Mouse (Mus musculus) embryonic facial prominence, embryonic 10.5 days (tissue): Measurements from ENCODE around the gene Atp5j. TPM values are rescaled to one million over a fixed set of nuclear protein-coding genes. Genes with fewer than 3 reads are reported as not detected.

ENCODE experiments used
- DNase-seq: peaks from one replicate; pipeline ENCODE4 v3.0.0-alpha.2; 2017; ENCODE audit warnings: low spot score
- H3K27ac ChIP-seq: fragments of 300-500 bp; sonication (generic); replicated peaks from 2 replicates; pipeline ENCODE4 v1.5.1; 2016; ENCODE audit warnings: mild to moderate bottlenecking
- H3K27me3 ChIP-seq: fragments of 300-500 bp; sonication (generic); replicated peaks from 2 replicates; pipeline ENCODE4 v1.6.1; 2016; ENCODE audit warnings: low read depth, mild to moderate bottlenecking; ENCODE audit not compliant: poor library complexity, severe bottlenecking
- H3K36me3 ChIP-seq: fragments of 300-500 bp; sonication (generic); replicated peaks from 2 replicates; pipeline ENCODE4 v1.6.1; 2016; ENCODE audit warnings: mild to moderate bottlenecking, moderate library complexity
- H3K4me1 ChIP-seq: fragments of 300-500 bp; sonication (generic); 2 replicates; pipeline ENCODE4 v1.6.1; 2016
- H3K4me3 ChIP-seq: fragments of 300-500 bp; sonication (generic); 2 replicates; pipeline ENCODE4 v1.5.1; 2016; ENCODE audit warnings: mild to moderate bottlenecking, moderate library complexity
- H3K9me3 ChIP-seq: fragments of 300-500 bp; sonication (generic); 2 replicates; pipeline ENCODE4 v1.6.1; 2016; ENCODE audit warnings: mild to moderate bottlenecking
- whole genome bisulfite sequencing: fragments of 180-500 bp; shearing (Covaris S2); methylation state at CpG from one replicate; pipeline ENCODE4 v1.1.7; 2016; 5-methylcytosine and 5-hydroxymethylcytosine counted together
- polyA plus RNA-seq: library from polyadenylated mRNA; unstranded; fragments of >200 nt; fragmentation: Nextera tagmentation; extraction: Ambion mirVana; gene quantifications from 2 replicates; pipeline ENCODE4 v1.2.1, GENCODE M21; 2016

Atp5j gene
- polyA plus RNA-seq = 805 and 857 TPM in 2 replicates

DNA sequence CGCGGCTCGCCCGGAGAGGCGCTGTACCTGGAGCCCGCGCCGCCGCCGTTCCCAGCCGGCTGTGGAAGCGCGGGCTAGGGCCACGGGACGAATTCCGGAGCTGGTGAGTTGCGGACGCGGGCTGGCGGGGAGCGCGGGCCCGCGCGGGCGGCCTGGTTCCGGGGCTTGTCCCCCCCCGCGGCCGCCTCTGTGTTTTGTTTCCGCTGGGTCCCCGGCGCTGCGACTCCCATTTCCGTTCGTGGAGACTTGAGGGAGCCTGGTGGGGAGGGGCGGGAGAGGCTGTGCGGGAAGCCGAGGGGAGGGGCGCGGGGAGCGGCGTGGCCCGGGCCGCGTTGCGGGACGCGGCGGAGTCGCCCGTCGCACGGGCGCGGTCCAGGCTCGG is at the start of gene Atp5j:
Gene Atp5j (minus strand): TSS at position 185 of the 382 bp plus-strand sequence.
- Histone ChIP-seq H3K36me3 (peaks cover 46% of the 10 kb centered on the region), H3K4me3 (peak within 1 kb of the TSS; percentile 94), H3K27me3 (no peaks in the 10 kb centered on the region), H3K9me3 (no peaks in the 10 kb centered on the region), H3K27ac (peak within 1 kb of the TSS; percentile 99), H3K4me1 (peaks cover 22% of the 10 kb centered on the region)
- DNase-seq = peak; percentile 86
- WGBS = under 1% methylated on average over 57 of the region's 57 CpGs

DNA sequence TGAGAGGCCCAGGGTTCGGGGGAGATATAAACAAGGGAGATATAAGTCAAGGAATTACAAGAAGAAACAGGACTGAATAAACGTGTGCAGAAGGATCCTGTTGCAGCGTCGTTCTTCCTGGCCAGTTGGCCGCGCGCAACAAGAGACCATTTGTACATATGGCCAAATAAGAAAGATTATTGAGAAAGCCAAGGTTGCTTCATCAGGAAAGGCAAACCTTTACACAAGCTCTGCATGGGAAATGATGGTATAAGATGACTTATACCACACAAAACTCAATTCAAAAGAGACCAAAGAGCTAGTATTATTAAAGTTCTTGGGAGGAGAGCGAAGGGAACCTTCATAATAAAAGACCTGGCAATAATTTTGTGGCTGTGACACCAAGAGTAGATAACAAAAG is 49.1 kb upstream of the Atp5j start:
- Histone ChIP-seq H3K4me1 (no peaks in the 10 kb centered on the region), H3K27ac (no peak overlapping the region), H3K27me3 (no peaks in the 10 kb centered on the region), H3K4me3 (no peak overlapping the region), H3K36me3 (no peaks in the 10 kb centered on the region), H3K9me3 (no peaks in the 10 kb centered on the region)
- WGBS = 89% methylated on average over 8 of the region's 8 CpGs
- DNase-seq = no peak

DNA sequence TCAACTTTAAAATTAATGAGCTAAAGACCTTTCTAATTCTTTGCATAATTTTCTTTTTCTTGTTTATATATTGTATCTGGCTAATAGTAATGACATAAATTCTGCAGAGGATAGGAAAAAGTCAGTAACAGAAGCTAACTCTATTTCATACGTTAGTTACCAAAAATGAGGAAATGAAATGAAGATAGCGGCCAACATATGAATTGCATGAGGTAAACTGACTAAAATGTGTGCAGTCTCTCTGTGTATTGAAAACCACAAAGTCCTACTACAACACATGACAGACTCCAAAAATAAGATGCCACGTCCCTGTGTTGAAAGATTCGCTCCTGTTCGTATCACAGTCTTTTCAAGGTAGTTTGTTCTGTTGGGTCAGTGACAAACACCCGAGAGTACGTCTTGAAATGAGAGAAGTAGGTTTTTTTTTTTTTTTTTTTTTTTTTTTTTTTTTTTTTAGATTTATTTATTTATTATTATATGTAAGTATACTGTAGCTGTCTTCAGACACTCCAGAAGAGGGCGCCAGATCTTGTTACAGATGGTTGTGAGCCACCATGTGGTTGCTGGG is 46.4 kb upstream of the Atp5j start:
- DNase-seq = no peak

DNA sequence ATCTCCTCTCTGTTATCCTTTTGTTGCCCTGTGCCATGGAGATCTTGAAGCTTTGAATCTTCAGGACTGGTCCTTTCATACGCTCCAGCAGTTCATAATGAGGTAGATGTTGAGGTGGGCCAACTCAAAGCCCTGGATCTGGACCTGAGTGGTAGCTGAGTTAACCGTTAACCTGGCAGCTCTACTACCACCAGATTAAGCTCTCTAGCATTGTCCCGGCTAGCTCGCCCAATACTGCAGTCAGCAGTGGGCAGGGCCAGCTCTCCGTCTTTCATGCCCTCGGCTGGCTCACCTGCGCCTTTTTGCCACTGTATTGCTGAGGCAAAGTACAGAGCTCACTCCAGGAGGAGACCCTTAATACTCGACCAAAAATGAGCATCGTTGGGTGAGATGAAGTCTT is 45.7 kb upstream of the Atp5j start:
- no peaks in the 10 kb centered on the region for H3K27me3 ChIP-seq
- no peaks in the 10 kb centered on the region for H3K36me3 ChIP-seq
- WGBS = 93% methylated on average over 9 of the region's 9 CpGs
- no peak for DNase-seq
- H3K27ac ChIP-seq = no peak overlapping the region
- no peak overlapping the region for H3K4me3 ChIP-seq
- no peaks in the 10 kb centered on the region for H3K4me1 ChIP-seq
- no peaks in the 10 kb centered on the region for H3K9me3 ChIP-seq

More for the DNA sequence above, 46.4 kb upstream of the Atp5j start:
- Histone ChIP-seq H3K27me3 (no peaks in the 10 kb centered on the region), H3K4me1 (no peaks in the 10 kb centered on the region), H3K9me3 (no peaks in the 10 kb centered on the region), H3K36me3 (no peaks in the 10 kb centered on the region), H3K4me3 (no peak overlapping the region), H3K27ac (no peak overlapping the region)
- 90% methylated on average over 8 of the region's 8 CpGs for whole genome bisulfite sequencing

DNA sequence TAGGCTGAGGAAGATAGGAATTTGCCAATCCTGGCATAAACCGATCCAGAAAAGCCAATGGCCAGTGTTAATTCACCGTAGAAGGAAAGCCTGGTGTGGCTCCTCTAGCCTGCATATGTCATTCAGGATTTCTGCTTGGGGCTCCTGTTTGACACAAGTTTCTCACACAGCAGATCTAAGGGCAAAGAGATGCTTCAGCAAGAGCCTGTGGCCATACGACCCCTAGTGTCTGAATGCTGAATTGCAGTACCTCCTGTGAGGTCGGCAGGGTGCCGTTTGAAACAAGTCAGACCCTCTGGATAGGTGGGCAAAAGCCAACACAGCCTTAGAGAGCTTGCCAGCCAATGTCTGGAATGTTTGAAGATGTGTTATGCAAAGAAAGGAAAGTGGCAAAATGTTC is 43.7 kb upstream of the Atp5j start:
- no peak overlapping the region for H3K4me3 ChIP-seq
- no peak overlapping the region for H3K27ac ChIP-seq
- no peaks in the 10 kb centered on the region for H3K36me3 ChIP-seq
- DNase-seq = peak; percentile 75
- no peaks in the 10 kb centered on the region for H3K9me3 ChIP-seq
- no peaks in the 10 kb centered on the region for H3K4me1 ChIP-seq
- H3K27me3 ChIP-seq = no peaks in the 10 kb centered on the region
- 26% methylated on average over 5 of the region's 5 CpGs for WGBS

DNA sequence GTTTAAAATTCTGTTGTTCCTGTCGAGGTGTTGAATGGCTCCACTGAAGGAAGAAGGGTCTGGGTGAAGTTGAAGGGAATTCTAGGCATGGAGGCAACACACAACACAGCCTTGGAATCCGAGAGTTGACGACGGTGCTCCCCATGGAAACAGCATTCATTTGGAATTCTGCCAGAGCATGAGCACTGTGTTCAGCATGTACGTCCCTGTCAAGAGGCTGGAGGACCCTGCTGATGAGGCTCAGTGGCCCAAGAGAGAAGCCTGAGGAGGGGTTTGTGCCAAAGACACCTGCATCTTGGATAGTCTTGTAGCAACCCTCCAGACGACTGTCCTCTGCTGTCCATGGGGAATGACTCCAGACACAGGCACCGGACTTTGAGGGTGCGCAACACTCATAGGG is 40.7 kb upstream of the Atp5j start:
- WGBS = 82% methylated on average over 8 of the region's 8 CpGs
- DNase-seq = no peak

DNA sequence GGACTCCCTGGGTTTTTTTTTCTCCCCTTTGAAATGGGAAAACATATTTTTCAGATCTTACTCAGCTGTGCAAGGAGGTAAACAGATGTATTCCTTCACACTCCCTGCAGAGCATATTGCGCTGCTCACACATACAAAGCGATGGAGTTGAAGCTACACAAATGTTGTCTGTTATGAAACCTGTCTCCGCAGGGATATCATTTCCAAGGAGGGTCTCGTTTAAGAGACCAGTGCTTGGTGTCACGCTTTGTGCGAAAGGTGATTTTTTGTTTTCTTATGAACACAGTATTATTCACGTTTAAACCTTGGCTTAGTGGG is 40.3 kb upstream of the Atp5j start:
- Histone ChIP-seq H3K36me3 (no peaks in the 10 kb centered on the region), H3K27me3 (no peaks in the 10 kb centered on the region), H3K27ac (no peak overlapping the region), H3K9me3 (no peaks in the 10 kb centered on the region), H3K4me1 (no peaks in the 10 kb centered on the region), H3K4me3 (no peak overlapping the region)
- WGBS = 90% methylated on average over 7 of the region's 7 CpGs
- no peak for DNase-seq

More for the DNA sequence above, 40.7 kb upstream of the Atp5j start:
- no peak overlapping the region for H3K27ac ChIP-seq
- no peak overlapping the region for H3K4me3 ChIP-seq
- H3K9me3 ChIP-seq = no peaks in the 10 kb centered on the region
- H3K36me3 ChIP-seq = no peaks in the 10 kb centered on the region
- no peaks in the 10 kb centered on the region for H3K4me1 ChIP-seq
- H3K27me3 ChIP-seq = no peaks in the 10 kb centered on the region

DNA sequence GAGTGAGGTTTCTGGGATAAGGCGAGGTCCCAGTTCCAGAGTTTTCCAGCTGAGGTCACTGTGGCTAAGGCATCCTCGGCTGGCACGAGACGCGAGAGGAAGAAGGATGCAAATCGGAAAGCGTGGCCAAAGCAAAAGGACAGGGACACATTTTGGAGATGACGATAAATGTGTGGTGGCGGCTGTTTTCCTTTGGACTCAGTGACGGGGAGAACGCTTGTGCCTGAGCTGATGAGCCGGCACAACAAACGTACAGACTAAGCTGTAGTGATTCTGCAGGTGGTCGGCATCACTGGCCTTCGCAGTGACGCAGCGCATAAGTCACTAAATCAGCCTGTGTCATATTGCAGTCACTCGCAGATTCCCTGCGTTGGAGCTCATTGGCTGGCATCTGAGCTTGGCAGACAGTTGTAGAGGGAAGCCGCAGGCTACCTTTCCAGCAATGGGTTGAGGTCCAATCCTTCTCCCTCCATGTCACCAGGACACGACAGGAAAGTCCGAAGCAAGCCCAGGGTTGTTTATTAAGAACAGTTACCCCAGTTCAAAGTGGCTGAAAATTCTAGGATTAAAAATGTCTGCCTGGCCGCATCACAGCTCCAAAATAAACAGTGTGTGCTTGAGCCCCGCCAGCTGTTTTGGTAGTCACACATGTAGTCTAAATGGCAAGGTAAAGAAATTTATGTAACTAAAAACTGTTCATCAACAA is 39.7 kb upstream of the Atp5j start:
- WGBS = 85% methylated on average over 24 of the region's 24 CpGs
- H3K36me3 ChIP-seq = no peaks in the 10 kb centered on the region
- DNase-seq = no peak
- no peaks in the 10 kb centered on the region for H3K27me3 ChIP-seq
- H3K4me1 ChIP-seq = no peaks in the 10 kb centered on the region
- no peaks in the 10 kb centered on the region for H3K9me3 ChIP-seq
- no peak overlapping the region for H3K4me3 ChIP-seq
- H3K27ac ChIP-seq = no peak overlapping the region

DNA sequence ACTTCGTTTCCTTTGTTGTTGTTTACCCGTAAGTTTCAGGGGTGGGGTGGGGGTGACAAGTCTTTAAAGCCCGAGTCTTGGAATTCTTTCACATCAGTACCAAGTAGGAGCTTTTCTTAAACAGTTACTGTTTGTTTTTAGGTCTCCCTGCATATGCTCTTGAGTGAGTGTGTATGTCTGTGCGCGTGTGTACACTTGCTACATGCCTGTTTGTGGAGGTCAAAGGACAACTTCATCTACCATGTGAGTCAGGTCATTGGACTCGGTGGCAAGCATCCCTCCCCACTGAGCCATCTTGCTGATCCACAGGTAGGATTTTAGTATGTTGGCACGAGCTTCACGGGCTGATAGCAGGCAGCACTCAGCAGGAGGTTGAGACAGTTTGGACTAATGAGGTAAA is 38.4 kb upstream of the Atp5j start:
- Histone ChIP-seq H3K9me3 (no peaks in the 10 kb centered on the region), H3K4me1 (no peaks in the 10 kb centered on the region), H3K36me3 (no peaks in the 10 kb centered on the region), H3K4me3 (no peak overlapping the region), H3K27me3 (no peaks in the 10 kb centered on the region), H3K27ac (no peak overlapping the region)
- DNase-seq = no peak
- 83% methylated on average over 8 of the region's 8 CpGs for WGBS

DNA sequence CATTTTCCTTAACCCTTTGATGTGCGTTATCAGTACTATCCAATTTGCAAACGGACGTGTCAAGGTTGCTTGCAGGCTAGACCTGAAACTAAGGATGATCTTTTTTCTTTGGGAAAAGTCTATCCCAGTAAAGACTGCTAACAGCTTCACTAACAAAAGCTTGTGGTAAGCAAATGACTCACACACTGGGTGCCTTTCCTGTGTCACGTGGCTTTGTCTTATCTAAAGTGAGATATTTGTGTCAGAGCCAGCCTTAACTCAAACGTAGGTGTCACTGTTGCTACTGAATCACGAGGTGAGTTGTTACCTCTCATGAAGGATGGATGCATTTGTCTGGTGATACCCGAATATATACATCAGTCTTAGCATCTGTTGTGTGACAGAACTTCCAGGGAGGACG is 29.2 kb upstream of the Atp5j start:
- DNase-seq = no peak
- Histone ChIP-seq H3K4me3 (no peak overlapping the region), H3K9me3 (no peaks in the 10 kb centered on the region), H3K36me3 (peaks cover 55% of the 10 kb centered on the region), H3K4me1 (no peaks in the 10 kb centered on the region), H3K27ac (no peak overlapping the region), H3K27me3 (no peaks in the 10 kb centered on the region)
- 90% methylated on average over 8 of the region's 8 CpGs for WGBS

DNA sequence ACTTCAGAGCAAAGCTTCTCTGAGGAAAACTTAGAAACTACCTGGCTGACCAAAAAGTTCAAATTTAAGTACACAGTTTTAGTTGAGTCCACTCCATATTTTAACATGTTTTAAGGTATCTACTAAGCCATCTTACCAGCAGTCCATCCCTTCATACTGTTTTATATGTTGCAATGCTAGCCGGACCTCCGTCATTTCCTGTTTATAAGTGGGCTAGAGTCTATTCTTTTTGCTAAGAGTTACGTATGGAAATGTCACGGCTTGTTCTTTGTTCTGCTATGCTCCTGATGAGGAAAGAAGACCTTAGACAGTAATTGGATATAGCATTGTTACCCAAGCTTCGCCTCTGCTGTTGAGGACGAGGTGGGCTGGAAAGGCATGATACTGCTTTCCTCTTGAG is 18.1 kb upstream of the Atp5j start:
- H3K4me3 ChIP-seq = no peak overlapping the region
- DNase-seq = no peak
- H3K9me3 ChIP-seq = no peaks in the 10 kb centered on the region
- no peaks in the 10 kb centered on the region for H3K27me3 ChIP-seq
- 93% methylated on average over 6 of the region's 6 CpGs for WGBS
- no peak overlapping the region for H3K27ac ChIP-seq
- no peaks in the 10 kb centered on the region for H3K4me1 ChIP-seq
- peaks cover 96% of the 10 kb centered on the region for H3K36me3 ChIP-seq

DNA sequence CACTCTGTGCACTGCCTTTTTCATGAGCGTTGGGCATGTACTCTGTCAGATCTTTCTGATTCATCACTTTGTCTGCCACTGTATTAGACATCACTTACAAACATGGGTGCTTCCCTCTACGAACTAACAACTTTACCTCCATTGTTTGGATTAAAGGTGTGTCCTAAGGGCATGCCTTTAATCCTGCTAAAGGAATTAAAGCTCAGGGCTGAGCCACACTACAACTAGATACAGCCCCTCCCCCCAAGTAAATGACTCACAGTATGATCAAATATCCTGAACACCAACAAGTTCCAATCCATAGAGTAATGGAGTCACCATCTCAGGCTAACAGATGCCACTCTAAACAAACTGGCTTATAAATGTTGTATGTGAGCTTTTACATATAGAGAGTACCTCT is 3.2 kb upstream of the Atp5j start:
- Histone ChIP-seq H3K36me3 (peaks cover 42% of the 10 kb centered on the region), H3K4me3 (no peak overlapping the region), H3K27me3 (no peaks in the 10 kb centered on the region), H3K4me1 (peaks cover 19% of the 10 kb centered on the region), H3K9me3 (no peaks in the 10 kb centered on the region), H3K27ac (no peak overlapping the region)
- DNase-seq = no peak
- whole genome bisulfite sequencing = 81% methylated on average over 2 of the region's 2 CpGs

DNA sequence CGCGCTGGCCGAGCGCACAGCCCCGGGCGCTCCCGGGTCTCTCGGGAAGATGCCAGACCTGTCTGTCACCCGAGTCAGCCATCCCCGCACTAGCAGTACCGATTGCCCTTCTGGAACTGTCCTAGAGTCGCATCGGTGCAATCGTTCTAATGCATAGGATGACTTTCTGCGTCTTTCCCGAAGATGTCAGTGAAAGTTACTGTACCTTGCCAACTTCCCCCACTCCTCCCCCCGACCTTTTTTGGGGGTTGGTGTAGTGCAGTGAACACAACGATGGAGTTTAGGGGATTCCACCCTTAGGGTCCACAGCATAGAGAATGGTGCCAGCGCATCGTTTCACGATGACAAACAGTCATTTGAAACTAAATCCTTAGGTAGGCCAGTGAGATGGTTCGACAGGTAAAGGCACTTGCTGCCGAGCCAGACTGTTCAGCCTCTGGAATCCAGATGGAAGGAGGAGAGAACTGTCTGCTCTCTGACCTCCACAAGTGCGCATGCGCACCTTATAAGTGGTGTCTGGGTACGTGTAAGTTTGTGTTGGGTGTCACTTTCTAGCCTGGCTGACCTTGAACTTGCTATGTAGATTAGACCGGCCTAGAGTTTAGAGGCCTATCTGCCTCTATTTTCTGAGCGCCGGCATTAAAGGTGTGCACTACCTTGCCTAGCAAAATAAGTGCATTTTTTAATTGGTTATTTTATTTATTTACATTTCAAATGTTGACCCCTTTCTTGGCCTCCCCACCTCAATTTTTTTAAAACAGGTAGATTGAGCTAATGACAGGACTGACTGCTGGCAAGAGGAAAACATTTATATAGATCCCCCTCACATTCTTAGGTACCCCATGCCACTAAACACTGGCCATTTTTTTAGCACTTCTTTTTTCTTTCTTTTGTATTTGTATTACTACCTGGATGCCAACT is 658 bp upstream of the Atp5j start:
- peak overlapping the region; percentile 94 for H3K4me3 ChIP-seq
- H3K27ac ChIP-seq = peak overlapping the region; percentile 99
- DNase-seq = peak; percentile 67
- 7% methylated on average over 29 of the region's 29 CpGs for whole genome bisulfite sequencing
- peaks cover 22% of the 10 kb centered on the region for H3K4me1 ChIP-seq
- no peaks in the 10 kb centered on the region for H3K9me3 ChIP-seq
- peaks cover 46% of the 10 kb centered on the region for H3K36me3 ChIP-seq
- H3K27me3 ChIP-seq = no peaks in the 10 kb centered on the region
